Mouse (Mus musculus): ENCODE results near the gene Telo2. TPM values are rescaled to one million over a fixed set of nuclear protein-coding genes. Genes with fewer than 3 reads are reported as not detected.

Gene Telo2
- polyA plus RNA-seq, 1 experiment, result 39.5 TPM

DNA sequence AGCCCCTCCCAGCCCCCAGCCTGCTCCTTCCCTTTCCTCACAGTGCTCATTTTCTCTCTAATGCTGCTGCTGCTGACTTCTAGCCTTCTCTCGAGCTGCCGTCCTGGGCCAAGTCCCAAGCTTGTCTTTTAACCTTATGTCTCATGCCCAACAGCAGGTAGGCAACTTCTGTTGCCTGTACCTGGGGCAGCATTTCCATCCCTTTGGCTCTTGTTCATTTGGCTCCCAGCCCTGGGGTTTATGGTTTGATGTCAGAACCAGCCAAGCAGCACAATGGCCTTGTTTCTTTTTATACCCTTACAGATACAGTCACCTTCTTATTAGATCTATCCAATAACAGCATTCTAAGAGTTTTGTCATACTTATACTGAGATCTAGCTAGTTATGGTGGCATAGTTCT is 19.5 kb downstream of the Telo2 start:
- TF ChIP-seq POLR2A (IDR thresholded peaks at IDR 0.05; ENCODE audit: borderline replicate concordance, insufficient read depth, low read length), result no peak
- no peak for TF ChIP-seq CTCF (IDR thresholded peaks at IDR 0.05; ENCODE audit: borderline replicate concordance, insufficient read depth, low read depth, low read length)
- peak; percentile 56 to 76 for DNase-seq
- Histone ChIP-seq H3K27ac (ENCODE audit: insufficient read depth, low read length) (no peak overlapping the region), H3K4me3 (replicated peaks; ENCODE audit: insufficient read depth, low read depth, low read length) (no peak overlapping the region), H3K4me1 (ENCODE audit: control insufficient read depth, insufficient read depth, low read length) (peaks cover 16% of the 10 kb centered on the region), H3K27me3 (ENCODE audit: control insufficient read depth, insufficient read depth, low read length) (no peaks in the 10 kb centered on the region)
- 11% methylated on average over 2 of the region's 2 CpGs for WGBS

DNA sequence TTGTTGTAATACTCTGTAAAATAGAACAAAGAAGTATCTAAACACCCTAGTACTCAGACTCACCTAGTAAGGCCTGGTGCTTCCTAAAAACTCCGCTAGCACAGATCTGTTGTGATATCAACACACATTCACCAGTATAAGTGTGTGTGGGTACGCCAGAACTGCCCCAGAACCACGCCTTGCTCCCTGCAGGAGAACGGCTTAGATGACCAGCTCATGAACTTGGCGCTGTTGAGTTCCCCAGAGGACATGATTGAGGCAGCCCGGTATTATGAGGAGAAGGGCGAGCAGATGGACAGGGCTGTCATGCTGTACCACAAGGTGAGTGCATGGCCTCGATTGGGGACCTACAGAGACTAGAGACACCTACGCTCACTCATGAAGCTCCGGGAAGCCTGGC is 25.3 kb downstream of the Telo2 start:
- WGBS, result 84% methylated on average over 10 of the region's 10 CpGs
- DNase-seq, result no peak
- no peak overlapping the region for H3K27ac ChIP-seq (ENCODE audit: insufficient read depth, low read length)

DNA sequence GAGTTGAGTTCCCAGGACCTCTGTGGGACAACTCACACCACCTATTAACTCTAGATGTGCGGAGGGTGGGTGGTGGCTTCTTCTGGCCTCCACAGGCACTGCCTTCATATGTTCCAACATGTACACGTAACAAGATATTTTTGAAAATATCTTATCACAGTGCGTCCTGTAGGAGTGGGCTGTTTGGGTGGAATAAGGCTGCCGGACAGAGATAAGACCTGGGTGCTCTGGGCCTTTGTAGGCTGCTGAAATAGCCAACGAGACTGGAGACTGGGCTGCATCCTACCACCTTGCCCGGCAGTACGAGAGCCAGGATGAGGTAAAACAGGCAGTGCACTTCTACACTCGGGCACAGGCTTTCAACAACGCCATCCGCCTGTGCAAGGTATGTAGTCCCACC is 26.6 kb downstream of the Telo2 start:
- 91% methylated on average over 10 of the region's 10 CpGs for WGBS
- no peak for TF ChIP-seq CTCF (IDR thresholded peaks at IDR 0.05; ENCODE audit: borderline replicate concordance, insufficient read depth, low read depth, low read length)
- no peak for TF ChIP-seq POLR2A (IDR thresholded peaks at IDR 0.05; ENCODE audit: borderline replicate concordance, insufficient read depth, low read length)
- H3K27ac ChIP-seq (ENCODE audit: insufficient read depth, low read length), result no peak overlapping the region
- no peak for DNase-seq
- H3K4me3 ChIP-seq (replicated peaks; ENCODE audit: insufficient read depth, low read depth, low read length), result no peak overlapping the region
- no peaks in the 10 kb centered on the region for H3K27me3 ChIP-seq (ENCODE audit: control insufficient read depth, insufficient read depth, low read length)
- no peaks in the 10 kb centered on the region; the same call in 1 of the 2 replicates for H3K4me1 ChIP-seq (ENCODE audit: control insufficient read depth, insufficient read depth, low read length)

More for the DNA sequence above, 25.3 kb downstream of the Telo2 start:
- TF ChIP-seq CTCF (IDR thresholded peaks at IDR 0.05; ENCODE audit: borderline replicate concordance, insufficient read depth, low read depth, low read length) (no peak), POLR2A (IDR thresholded peaks at IDR 0.05; ENCODE audit: borderline replicate concordance, insufficient read depth, low read length) (no peak)
- no peaks in the 10 kb centered on the region for H3K27me3 ChIP-seq (ENCODE audit: control insufficient read depth, insufficient read depth, low read length)
- no peak overlapping the region for H3K4me3 ChIP-seq (replicated peaks; ENCODE audit: insufficient read depth, low read depth, low read length)
- H3K4me1 ChIP-seq (ENCODE audit: control insufficient read depth, insufficient read depth, low read length), result peaks cover 2% of the 10 kb centered on the region

DNA sequence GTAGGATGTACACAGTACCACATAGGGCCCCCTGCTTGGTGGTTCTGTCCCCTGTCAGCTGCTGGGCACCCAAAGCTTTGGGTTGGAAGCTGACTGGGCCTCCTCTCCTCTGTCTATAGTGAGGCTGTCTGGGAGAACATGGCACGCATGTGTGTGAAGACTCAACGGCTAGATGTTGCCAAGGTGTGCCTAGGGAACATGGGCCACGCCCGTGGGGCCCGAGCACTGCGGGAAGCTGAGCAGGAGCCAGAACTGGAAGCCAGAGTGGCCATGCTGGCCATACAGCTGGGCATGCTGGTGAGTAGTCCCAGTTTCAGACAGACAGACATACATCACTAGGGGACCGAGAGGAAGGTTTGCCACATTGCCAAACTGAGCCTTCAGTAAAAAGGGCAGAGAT is 29.0 kb downstream of the Telo2 start:
- H3K4me3 ChIP-seq (replicated peaks; ENCODE audit: insufficient read depth, low read depth, low read length), result no peak overlapping the region
- TF ChIP-seq POLR2A (IDR thresholded peaks at IDR 0.05; ENCODE audit: borderline replicate concordance, insufficient read depth, low read length) (no peak), CTCF (IDR thresholded peaks at IDR 0.05; ENCODE audit: borderline replicate concordance, insufficient read depth, low read depth, low read length) (no peak)
- H3K27me3 ChIP-seq (ENCODE audit: control insufficient read depth, insufficient read depth, low read length), result no peaks in the 10 kb centered on the region
- no peak for DNase-seq
- WGBS, result 78% methylated on average over 7 of the region's 7 CpGs
- no peaks in the 10 kb centered on the region; the same call in 1 of the 2 replicates for H3K4me1 ChIP-seq (ENCODE audit: control insufficient read depth, insufficient read depth, low read length)
- H3K27ac ChIP-seq (ENCODE audit: insufficient read depth, low read length), result no peak overlapping the region

DNA sequence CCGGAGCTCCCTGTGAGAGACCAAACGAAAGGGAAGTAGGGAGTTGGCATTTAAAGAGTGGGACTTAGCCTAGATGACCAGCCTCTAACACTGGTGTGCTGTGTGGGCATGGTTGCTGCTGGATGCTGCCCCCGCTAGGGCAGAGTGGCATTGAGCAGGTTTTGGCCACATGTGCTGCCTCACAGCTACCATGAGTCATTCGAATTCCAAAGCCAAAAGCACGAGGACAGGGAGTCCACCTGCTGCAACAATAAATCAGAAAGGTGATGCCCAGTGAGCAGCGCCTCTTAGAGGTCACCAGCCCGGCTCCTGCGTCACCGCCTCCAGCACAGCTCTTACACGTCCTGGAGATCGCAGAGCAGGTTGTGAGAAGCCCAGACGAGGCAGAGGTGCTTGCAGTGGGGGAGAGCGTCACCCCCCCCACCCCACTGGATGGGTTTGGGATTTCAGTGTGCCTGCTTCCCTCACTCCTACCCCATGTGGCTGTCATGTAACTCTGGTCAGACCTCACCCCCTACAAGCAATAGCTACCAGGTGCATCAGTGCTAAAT is 30.9 kb downstream of the Telo2 start:
- WGBS, result 82% methylated on average over 13 of the region's 13 CpGs

DNA sequence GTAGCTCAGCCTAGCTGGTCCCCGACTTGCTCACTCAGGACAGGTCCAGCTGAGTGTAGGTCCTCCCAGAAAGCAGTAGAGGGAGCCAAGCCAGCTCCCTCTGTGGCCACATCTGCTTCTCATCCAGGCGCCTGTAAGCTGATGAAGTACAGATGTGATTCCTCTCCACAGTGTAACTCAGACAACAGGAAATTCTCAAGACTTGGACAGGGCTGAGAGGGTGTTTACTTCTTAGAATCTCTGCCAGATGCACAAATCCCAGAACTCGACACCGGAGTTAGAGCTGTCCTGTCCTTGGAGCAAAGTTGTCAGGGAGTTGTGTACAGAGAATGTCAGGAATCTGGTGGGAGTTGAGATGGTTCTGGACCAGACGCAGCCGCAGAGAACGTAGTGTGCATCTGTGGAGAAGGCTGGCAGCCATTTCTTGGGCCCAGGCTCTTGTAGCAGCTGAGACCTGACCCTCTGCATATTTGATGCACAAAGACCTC is 32.3 kb downstream of the Telo2 start, which contains the start of gene Tmem204:
Gene Tmem204, minus strand, starts transcription at position 148 of the 488 bp plus-strand sequence.
- no peak for DNase-seq
- H3K4me1 ChIP-seq (ENCODE audit: control insufficient read depth, insufficient read depth, low read length), result no peaks in the 10 kb centered on the region; the same call in 1 of the 2 replicates
- H3K27me3 ChIP-seq (ENCODE audit: control insufficient read depth, insufficient read depth, low read length), result no peaks in the 10 kb centered on the region
- H3K27ac ChIP-seq (ENCODE audit: insufficient read depth, low read length), result no peak within 1 kb of the TSS
- H3K4me3 ChIP-seq (replicated peaks; ENCODE audit: insufficient read depth, low read depth, low read length), result no peak within 1 kb of the TSS
- 58% methylated on average over 7 of the region's 7 CpGs for WGBS
- TF ChIP-seq POLR2A (IDR thresholded peaks at IDR 0.05; ENCODE audit: borderline replicate concordance, insufficient read depth, low read length) (no peak), CTCF (IDR thresholded peaks at IDR 0.05; ENCODE audit: borderline replicate concordance, insufficient read depth, low read depth, low read length) (0 out of 2 replicates have a peak, but pooled peaks have one; percentile 5)

More for the DNA sequence above, 30.9 kb downstream of the Telo2 start:
- Histone ChIP-seq H3K27ac (ENCODE audit: insufficient read depth, low read length) (no peak overlapping the region), H3K4me3 (replicated peaks; ENCODE audit: insufficient read depth, low read depth, low read length) (no peak overlapping the region), H3K27me3 (ENCODE audit: control insufficient read depth, insufficient read depth, low read length) (no peaks in the 10 kb centered on the region), H3K4me1 (ENCODE audit: control insufficient read depth, insufficient read depth, low read length) (no peaks in the 10 kb centered on the region)
- DNase-seq, result no peak
- TF ChIP-seq POLR2A (IDR thresholded peaks at IDR 0.05; ENCODE audit: borderline replicate concordance, insufficient read depth, low read length) (no peak), CTCF (IDR thresholded peaks at IDR 0.05; ENCODE audit: borderline replicate concordance, insufficient read depth, low read depth, low read length) (no peak)

DNA sequence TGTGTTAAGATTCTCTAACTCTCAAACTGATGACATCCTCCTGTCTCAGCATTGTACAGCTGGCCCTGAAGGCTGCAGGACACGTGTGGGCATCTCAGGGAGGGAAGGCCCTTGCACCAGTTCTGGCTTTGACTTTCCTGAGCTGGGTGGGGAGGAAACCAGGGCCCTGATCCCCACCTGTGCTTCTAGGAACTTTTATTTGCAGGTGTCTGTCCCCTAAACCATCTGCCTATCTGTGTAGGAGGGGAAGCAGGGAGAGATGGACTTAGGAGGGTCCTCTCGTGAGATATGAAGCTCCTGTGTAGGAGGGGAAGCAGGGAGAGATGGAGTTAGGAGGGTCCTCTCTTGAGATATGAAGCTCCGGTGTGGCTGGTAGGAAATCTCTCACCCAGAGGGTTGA is 32.9 kb downstream of the Telo2 start:
- no peak for DNase-seq
- no peak overlapping the region for H3K4me3 ChIP-seq (replicated peaks; ENCODE audit: insufficient read depth, low read depth, low read length)
- 88% methylated on average over 3 of the region's 3 CpGs for WGBS
- TF ChIP-seq CTCF (IDR thresholded peaks at IDR 0.05; ENCODE audit: borderline replicate concordance, insufficient read depth, low read depth, low read length) (no peak), POLR2A (IDR thresholded peaks at IDR 0.05; ENCODE audit: borderline replicate concordance, insufficient read depth, low read length) (no peak)
- H3K27me3 ChIP-seq (ENCODE audit: control insufficient read depth, insufficient read depth, low read length), result no peaks in the 10 kb centered on the region
- H3K4me1 ChIP-seq (ENCODE audit: control insufficient read depth, insufficient read depth, low read length), result peaks cover 4% of the 10 kb centered on the region
- H3K27ac ChIP-seq (ENCODE audit: insufficient read depth, low read length), result no peak overlapping the region
